Mouse (Mus musculus) lung, postnatal 0 days (tissue): Measurements from ENCODE around the gene Dip2b.

Experiments
- CTCF ChIP-seq: IDR thresholded peaks from 2 replicates; pipeline ENCODE4 v1.5.1; 2016; ENCODE audit warnings: antibody characterized with exemption, mild to moderate bottlenecking
- EP300 ChIP-seq: IDR thresholded peaks from 2 replicates; pipeline ENCODE4 v1.6.1; 2016; ENCODE audit warnings: antibody characterized with exemption, mild to moderate bottlenecking, control low read depth

GRCm38 (mm10) chr15:100057698-100058097 lies 19.2 kb downstream of the Dip2b start:
- TF ChIP-seq CTCF (no peak), EP300 (no peak)
